Mouse (Mus musculus): ENCODE measurements around the gene Cfl2.

The Cfl2 gene

DNA sequence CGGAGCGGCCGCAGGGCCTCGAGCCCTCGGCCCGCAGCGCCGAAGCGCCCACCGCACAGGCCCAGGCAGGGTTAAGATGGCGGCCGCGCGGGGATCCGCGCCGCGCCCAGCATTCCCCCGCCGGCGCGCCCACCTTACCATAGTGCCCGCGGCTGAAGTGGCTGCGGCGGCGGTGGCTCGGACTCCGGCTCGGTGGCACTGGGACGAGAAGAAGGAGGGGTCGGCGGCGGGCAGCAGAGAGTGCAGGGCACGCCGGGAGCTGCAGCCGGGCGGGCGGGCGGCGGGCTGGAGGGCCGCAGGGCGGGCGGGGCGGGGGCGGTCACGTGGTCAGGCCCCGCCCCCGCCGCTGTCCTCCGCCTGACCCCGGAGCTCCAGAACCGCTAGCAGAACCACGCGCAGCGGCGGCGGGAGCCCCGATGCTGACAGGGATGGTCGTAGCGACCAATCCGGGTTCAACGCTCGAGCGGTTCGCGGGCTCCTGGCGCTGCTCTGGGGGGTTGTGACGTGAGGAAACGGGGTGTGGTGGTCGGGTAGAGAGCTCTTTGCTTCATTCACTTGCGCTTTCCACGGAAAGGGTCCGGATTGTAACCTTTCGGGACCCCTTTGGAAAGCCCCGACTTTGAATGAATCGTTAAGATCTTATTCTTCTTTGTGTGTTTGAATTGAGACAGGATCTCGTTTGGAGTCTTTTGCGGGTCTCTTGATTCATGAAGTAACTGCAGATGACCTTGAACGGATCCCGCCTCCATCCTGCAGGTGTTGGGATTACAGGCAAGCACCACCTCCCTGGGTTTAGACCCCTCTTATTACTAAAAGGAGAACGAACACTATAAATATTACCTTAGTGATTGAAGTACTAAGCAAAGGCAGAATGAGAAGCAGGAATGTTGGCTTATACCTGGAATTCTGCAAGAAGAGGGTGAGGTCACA is at the start of gene Cfl2:
Cfl2 (minus strand) TSS at position 272 of the 930 bp plus-strand sequence.
- no peak for TF ChIP-seq GATA4 (IDR thresholded peaks at IDR 0.05; ENCODE audit: insufficient replicate concordance, low read length)

DNA sequence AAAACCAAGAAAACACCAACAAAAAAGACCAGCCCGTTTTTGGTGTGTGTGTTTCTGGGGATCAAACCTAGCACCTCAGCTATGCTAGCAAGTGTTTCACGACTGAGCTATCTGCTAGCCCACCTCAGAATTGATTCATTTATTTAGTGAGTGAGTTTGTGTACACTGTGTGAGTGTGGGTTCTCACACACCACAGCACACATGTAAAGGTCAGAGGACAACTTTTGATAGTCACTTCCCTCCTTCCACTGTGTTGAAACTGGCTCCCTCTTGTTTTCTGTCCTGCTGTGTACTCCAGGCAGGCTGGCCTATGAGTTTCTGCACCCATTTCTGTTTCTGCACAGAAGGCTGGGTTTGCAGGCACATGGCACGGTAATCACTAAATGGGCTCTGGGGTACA is 47.7 kb upstream of the Cfl2 start:
- no peak for TF ChIP-seq GATA4 (IDR thresholded peaks at IDR 0.05; ENCODE audit: insufficient replicate concordance, low read length)

- TF ChIP-seq GATA4 (IDR thresholded peaks at IDR 0.05; ENCODE audit: insufficient replicate concordance, low read length), result no peak
Measured at GRCm38 (mm10) chr12:54890426-54890825, 27.7 kb upstream of the Cfl2 start.

DNA sequence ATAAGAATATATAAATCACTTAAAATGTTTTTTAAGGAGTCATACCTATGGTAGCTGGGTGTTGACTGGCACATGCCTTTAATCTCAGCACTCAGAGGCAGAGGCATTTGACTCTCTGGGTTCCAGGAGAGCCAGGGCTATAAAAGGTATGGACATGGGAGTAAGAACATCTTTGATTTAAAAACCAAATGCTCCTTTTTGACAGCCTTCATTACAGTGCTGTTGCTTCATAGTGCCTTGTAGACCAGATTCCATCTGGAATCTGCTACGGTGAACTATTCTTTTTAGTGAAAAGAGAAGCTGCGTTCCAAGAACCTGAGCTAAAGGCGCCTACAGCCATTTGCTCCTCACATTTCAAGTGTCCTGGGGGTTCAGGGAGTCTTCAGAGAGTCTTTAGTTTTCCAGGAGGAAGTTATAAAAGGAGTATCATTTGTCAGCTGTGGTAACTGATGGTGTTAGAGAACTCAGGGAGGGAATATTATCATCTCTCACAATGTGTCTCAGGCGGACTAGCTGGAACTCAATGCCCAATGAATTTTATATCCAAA is 25.0 kb upstream of the Cfl2 start:
- no peak for TF ChIP-seq GATA4 (IDR thresholded peaks at IDR 0.05; ENCODE audit: insufficient replicate concordance, low read length)

- TF ChIP-seq GATA4 (IDR thresholded peaks at IDR 0.05; ENCODE audit: insufficient replicate concordance, low read length), result no peak
Measured at GRCm38 (mm10) chr12:54879630-54880029, 17.0 kb upstream of the Cfl2 start.

DNA sequence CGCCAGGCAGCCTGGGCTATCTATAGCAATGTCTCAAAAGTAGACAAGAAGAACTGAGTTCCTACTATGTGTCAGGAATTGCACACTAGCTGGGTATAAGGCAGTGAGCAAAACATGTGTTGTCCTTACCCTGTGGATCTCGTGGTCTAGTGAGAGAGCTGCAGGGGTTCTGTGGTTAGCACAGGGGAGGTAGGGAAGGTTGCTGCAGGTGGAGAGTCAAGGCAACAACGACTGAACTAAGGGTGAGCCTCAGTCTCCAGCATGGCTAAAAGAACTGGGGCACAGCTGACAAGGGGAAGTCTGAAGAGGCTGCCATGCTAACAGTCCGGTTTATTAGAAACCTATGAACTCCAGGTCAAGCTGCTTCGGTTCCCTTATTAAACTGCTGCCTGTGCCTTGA is 16.5 kb upstream of the Cfl2 start:
- no peak for TF ChIP-seq GATA4 (IDR thresholded peaks at IDR 0.05; ENCODE audit: insufficient replicate concordance, low read length)

DNA sequence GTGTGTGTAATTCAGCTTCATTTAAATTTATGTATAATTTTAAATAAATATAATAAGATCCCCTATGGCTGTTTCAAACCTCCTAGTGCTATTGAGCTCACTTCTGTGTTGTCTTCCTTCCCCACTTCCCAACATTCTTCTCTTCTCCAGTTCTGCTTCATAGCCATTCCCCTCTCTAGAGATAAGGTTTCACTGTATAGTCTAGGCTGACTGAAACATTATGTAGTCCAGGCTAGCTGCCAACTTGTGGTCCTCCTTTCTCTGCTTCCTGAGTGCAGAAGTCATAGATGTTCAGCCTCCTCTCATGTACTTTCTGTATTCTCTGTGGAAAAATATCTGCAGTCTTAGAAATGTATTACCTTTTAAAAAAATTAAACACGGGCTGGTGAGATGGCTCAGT is 15.2 kb upstream of the Cfl2 start:
- no peak for TF ChIP-seq GATA4 (IDR thresholded peaks at IDR 0.05; ENCODE audit: insufficient replicate concordance, low read length)

DNA sequence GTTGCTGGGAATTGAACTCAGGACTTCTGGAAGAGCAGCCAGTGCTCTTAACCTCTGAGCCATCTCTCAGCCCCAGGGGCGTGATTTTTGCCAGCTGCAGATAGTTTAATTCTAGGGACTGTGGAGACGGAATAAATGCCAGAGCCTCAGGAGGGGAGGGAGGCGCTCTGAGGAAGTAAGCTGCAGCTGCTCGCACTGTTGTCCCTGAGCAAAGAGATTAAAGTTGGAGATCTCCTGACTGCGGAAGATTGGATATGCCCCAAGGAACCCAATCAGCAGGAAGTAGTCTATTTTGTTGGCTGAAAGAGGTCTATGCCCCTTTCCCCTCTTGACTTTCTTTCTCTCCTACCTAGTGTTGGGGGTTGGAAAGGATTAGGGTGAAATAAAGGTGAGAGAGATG is 14.2 kb upstream of the Cfl2 start:
- no peak for TF ChIP-seq GATA4 (IDR thresholded peaks at IDR 0.05; ENCODE audit: insufficient replicate concordance, low read length)

DNA sequence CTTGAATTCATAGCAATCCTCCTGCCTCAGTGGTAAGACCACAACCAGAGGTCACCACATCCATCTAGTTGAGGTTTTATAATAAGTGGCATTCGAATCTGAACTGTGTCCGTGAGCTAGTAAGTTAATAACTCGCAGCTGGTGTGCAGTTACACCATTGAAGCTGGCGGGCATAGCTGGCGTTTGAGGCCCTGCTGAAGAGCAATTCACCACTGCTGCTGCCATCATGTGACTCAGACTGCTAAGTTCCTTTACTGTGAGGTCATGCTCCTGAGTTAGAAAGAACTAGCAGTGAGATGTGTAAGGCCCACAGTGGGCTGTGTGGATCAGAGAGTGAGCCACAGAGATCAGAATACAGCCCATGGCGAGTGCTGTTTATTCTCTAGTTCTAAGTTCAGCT is 12.0 kb upstream of the Cfl2 start:
- no peak for TF ChIP-seq GATA4 (IDR thresholded peaks at IDR 0.05; ENCODE audit: insufficient replicate concordance, low read length)

- no peak for TF ChIP-seq GATA4 (IDR thresholded peaks at IDR 0.05; ENCODE audit: insufficient replicate concordance, low read length)
Measured at GRCm38 (mm10) chr12:54861991-54862605, 579 bp downstream of the Cfl2 start.

- no peak for TF ChIP-seq GATA4 (IDR thresholded peaks at IDR 0.05; ENCODE audit: insufficient replicate concordance, low read length)
Measured at GRCm38 (mm10) chr12:54859531-54859930, 3.1 kb downstream of the Cfl2 start.

GRCm38 (mm10) chr12:54850551-54850950 is 12.1 kb downstream of the Cfl2 start:
- TF ChIP-seq GATA4 (IDR thresholded peaks at IDR 0.05; ENCODE audit: insufficient replicate concordance, low read length), result no peak

DNA sequence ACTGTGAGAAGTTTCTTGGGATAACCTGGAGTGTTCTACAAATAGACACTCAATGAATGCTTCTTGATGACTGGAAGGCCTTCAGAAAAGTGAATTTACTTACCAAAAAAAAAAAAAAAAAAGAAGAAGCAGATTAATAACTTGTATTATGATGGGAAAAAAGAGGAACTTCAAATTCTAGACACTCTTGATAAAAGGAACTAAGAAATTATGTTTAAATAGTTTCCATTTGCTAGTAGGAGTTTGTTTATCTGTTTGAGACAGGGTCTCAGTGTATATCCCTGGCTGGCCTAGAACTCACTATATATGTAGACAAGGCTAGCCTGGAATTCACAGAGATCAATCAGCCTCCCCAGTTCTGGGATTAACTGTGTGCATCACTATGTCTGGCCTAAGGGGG is 18.3 kb downstream of the Cfl2 start:
- TF ChIP-seq GATA4 (IDR thresholded peaks at IDR 0.05; ENCODE audit: insufficient replicate concordance, low read length), result no peak

GRCm38 (mm10) chr12:54841576-54841975 is 21.1 kb downstream of the Cfl2 start:
- no peak for TF ChIP-seq GATA4 (IDR thresholded peaks at IDR 0.05; ENCODE audit: insufficient replicate concordance, low read length)

DNA sequence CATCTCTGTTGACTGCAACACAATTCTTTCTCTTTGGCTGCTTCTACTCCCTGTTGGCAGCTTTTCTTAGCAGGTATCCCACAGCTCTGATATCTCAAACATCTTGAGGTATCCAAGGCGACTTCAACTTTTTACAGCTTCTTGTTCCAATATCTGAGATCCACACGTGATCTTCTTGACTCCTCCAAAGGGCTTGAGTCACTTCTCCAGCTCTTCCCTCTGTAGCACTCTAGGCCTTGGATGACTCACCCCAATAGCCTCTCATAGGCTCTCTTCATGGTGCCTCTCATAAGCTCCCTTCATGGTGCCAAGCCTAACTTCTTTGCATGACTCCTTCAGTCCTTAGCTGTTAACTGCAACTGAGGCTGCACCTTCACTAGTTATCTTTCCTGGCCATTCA is 22.9 kb downstream of the Cfl2 start:
- no peak for TF ChIP-seq GATA4 (IDR thresholded peaks at IDR 0.05; ENCODE audit: insufficient replicate concordance, low read length)

- no peak for TF ChIP-seq GATA4 (IDR thresholded peaks at IDR 0.05; ENCODE audit: insufficient replicate concordance, low read length)
Measured at GRCm38 (mm10) chr12:54838931-54839330, 23.7 kb downstream of the Cfl2 start.

All from liver, adult (tissue).